Mouse (Mus musculus): Measurements from ENCODE around the gene Tbl1x. TPM values are rescaled to one million over a fixed set of nuclear protein-coding genes. Genes with fewer than 3 reads are reported as not detected.
A peak's percentile ranks its signal among the peaks of the same experiment; 100 is the strongest.

The Tbl1x gene
- 41.9 and 46.1 TPM in 2 replicates for polyA plus RNA-seq (2015; fragmentation: Nextera tagmentation; extraction: Ambion mirVana)

GRCm38 (mm10) chrX:77510371-77511300 lies at the start of gene Tbl1x:
TSS of gene Tbl1x (plus strand) at chrX:77511013.
- Histone ChIP-seq H3K27ac (ENCODE audit: low read length) (peak within 1 kb of the TSS; percentile 93), H3K9ac (ENCODE audit: low read depth, low read length) (peak within 1 kb of the TSS; percentile 84), H3K9me3 (replicated peaks; ENCODE audit: control insufficient read depth, low read length, poor library complexity, severe bottlenecking) (no peaks in the 10 kb centered on the region), H3K36me3 (ENCODE audit: control insufficient read depth, insufficient read depth, low read length) (no peaks in the 10 kb centered on the region), H3K4me3 (ENCODE audit: low read depth, low read length) (peak within 1 kb of the TSS; percentile 64), H3K4me2 (ENCODE audit: low read length) (peak within 1 kb of the TSS; percentile 67), H3K4me1 (ENCODE audit: control insufficient read depth, insufficient read depth, low read length) (peaks cover 4% of the 10 kb centered on the region), H3K27me3 (ENCODE audit: control insufficient read depth, insufficient read depth, low read depth, low read length) (no peaks in the 10 kb centered on the region)
- peak; percentile 66 for ATAC-seq
- WGBS: 11% methylated on average over 47 of the region's 76 CpGs

- Histone ChIP-seq H3K4me2 (ENCODE audit: low read length) (no peak overlapping the region), H3K36me3 (ENCODE audit: control insufficient read depth, insufficient read depth, low read length) (no peaks in the 10 kb centered on the region), H3K4me3 (ENCODE audit: low read depth, low read length) (no peak overlapping the region), H3K9ac (ENCODE audit: low read depth, low read length) (no peak overlapping the region), H3K9me3 (replicated peaks; ENCODE audit: control insufficient read depth, low read length, poor library complexity, severe bottlenecking) (no peaks in the 10 kb centered on the region), H3K27me3 (ENCODE audit: control insufficient read depth, insufficient read depth, low read depth, low read length) (no peaks in the 10 kb centered on the region), H3K27ac (ENCODE audit: low read length) (no peak overlapping the region), H3K4me1 (ENCODE audit: control insufficient read depth, insufficient read depth, low read length) (no peaks in the 10 kb centered on the region)
- 68% methylated on average over 1 of the region's 1 CpGs for WGBS
- no peak for ATAC-seq
Observed at GRCm38 (mm10) chrX:77469216-77469615, 41.6 kb upstream of the Tbl1x start.

DNA sequence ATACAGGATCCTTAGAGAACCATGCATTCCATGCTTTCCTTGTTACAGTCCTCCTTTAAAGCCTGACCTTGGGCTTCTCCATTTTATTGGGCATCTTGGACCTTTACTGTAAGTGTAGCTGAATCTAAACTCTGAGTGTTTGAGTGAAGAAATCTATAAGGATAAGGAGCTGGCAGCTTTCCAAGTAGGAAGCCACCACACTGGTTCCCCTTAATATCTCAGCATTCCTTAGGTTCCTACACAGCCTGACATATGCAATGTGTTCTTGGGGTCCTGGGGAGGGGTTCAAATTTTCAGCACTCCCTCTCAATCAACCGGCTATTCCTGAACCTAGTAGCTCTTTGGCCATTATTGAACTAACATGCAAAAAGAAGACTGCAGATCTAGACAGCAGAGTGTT lies 38.0 kb upstream of the Tbl1x start:
- Histone ChIP-seq H3K36me3 (ENCODE audit: control insufficient read depth, insufficient read depth, low read length) (no peaks in the 10 kb centered on the region), H3K4me1 (ENCODE audit: control insufficient read depth, insufficient read depth, low read length) (no peaks in the 10 kb centered on the region), H3K27ac (ENCODE audit: low read length) (no peak overlapping the region), H3K9me3 (replicated peaks; ENCODE audit: control insufficient read depth, low read length, poor library complexity, severe bottlenecking) (no peaks in the 10 kb centered on the region), H3K4me3 (ENCODE audit: low read depth, low read length) (no peak overlapping the region), H3K4me2 (ENCODE audit: low read length) (no peak overlapping the region), H3K9ac (ENCODE audit: low read depth, low read length) (no peak overlapping the region), H3K27me3 (ENCODE audit: control insufficient read depth, insufficient read depth, low read depth, low read length) (no peaks in the 10 kb centered on the region)
- 96% methylated on average over 1 of the region's 1 CpGs for WGBS
- ATAC-seq: no peak

GRCm38 (mm10) chrX:77473511-77473910 lies 37.3 kb upstream of the Tbl1x start:
- H3K36me3 ChIP-seq (ENCODE audit: control insufficient read depth, insufficient read depth, low read length): no peaks in the 10 kb centered on the region
- WGBS: 75% methylated on average over 1 of the region's 1 CpGs
- no peak for ATAC-seq
- H3K9ac ChIP-seq (ENCODE audit: low read depth, low read length): no peak overlapping the region
- no peak overlapping the region for H3K4me2 ChIP-seq (ENCODE audit: low read length)
- H3K9me3 ChIP-seq (replicated peaks; ENCODE audit: control insufficient read depth, low read length, poor library complexity, severe bottlenecking): no peaks in the 10 kb centered on the region
- no peak overlapping the region for H3K4me3 ChIP-seq (ENCODE audit: low read depth, low read length)
- no peaks in the 10 kb centered on the region for H3K4me1 ChIP-seq (ENCODE audit: control insufficient read depth, insufficient read depth, low read length)
- H3K27me3 ChIP-seq (ENCODE audit: control insufficient read depth, insufficient read depth, low read depth, low read length): no peaks in the 10 kb centered on the region
- no peak overlapping the region for H3K27ac ChIP-seq (ENCODE audit: low read length)

- no peaks in the 10 kb centered on the region for H3K36me3 ChIP-seq (ENCODE audit: control insufficient read depth, insufficient read depth, low read length)
- no peaks in the 10 kb centered on the region for H3K27me3 ChIP-seq (ENCODE audit: control insufficient read depth, insufficient read depth, low read depth, low read length)
- no peak overlapping the region for H3K4me3 ChIP-seq (ENCODE audit: low read depth, low read length)
- no peak for ATAC-seq
- H3K9me3 ChIP-seq (replicated peaks; ENCODE audit: control insufficient read depth, low read length, poor library complexity, severe bottlenecking): no peaks in the 10 kb centered on the region
- WGBS: 21% methylated on average over 1 of the region's 1 CpGs
- no peak overlapping the region for H3K27ac ChIP-seq (ENCODE audit: low read length)
- no peak overlapping the region for H3K4me2 ChIP-seq (ENCODE audit: low read length)
- no peaks in the 10 kb centered on the region for H3K4me1 ChIP-seq (ENCODE audit: control insufficient read depth, insufficient read depth, low read length)
- no peak overlapping the region for H3K9ac ChIP-seq (ENCODE audit: low read depth, low read length)
Observed at GRCm38 (mm10) chrX:77474551-77474950, 36.3 kb upstream of the Tbl1x start.

- Histone ChIP-seq H3K4me2 (ENCODE audit: low read length) (no peak overlapping the region), H3K36me3 (ENCODE audit: control insufficient read depth, insufficient read depth, low read length) (no peaks in the 10 kb centered on the region), H3K4me1 (ENCODE audit: control insufficient read depth, insufficient read depth, low read length) (no peaks in the 10 kb centered on the region), H3K4me3 (ENCODE audit: low read depth, low read length) (no peak overlapping the region), H3K9me3 (replicated peaks; ENCODE audit: control insufficient read depth, low read length, poor library complexity, severe bottlenecking) (no peaks in the 10 kb centered on the region), H3K27me3 (ENCODE audit: control insufficient read depth, insufficient read depth, low read depth, low read length) (no peaks in the 10 kb centered on the region), H3K9ac (ENCODE audit: low read depth, low read length) (no peak overlapping the region), H3K27ac (ENCODE audit: low read length) (no peak overlapping the region)
- 85% methylated on average over 2 of the region's 2 CpGs for WGBS
- no peak for ATAC-seq
Observed at GRCm38 (mm10) chrX:77477526-77477925, 33.3 kb upstream of the Tbl1x start.

DNA sequence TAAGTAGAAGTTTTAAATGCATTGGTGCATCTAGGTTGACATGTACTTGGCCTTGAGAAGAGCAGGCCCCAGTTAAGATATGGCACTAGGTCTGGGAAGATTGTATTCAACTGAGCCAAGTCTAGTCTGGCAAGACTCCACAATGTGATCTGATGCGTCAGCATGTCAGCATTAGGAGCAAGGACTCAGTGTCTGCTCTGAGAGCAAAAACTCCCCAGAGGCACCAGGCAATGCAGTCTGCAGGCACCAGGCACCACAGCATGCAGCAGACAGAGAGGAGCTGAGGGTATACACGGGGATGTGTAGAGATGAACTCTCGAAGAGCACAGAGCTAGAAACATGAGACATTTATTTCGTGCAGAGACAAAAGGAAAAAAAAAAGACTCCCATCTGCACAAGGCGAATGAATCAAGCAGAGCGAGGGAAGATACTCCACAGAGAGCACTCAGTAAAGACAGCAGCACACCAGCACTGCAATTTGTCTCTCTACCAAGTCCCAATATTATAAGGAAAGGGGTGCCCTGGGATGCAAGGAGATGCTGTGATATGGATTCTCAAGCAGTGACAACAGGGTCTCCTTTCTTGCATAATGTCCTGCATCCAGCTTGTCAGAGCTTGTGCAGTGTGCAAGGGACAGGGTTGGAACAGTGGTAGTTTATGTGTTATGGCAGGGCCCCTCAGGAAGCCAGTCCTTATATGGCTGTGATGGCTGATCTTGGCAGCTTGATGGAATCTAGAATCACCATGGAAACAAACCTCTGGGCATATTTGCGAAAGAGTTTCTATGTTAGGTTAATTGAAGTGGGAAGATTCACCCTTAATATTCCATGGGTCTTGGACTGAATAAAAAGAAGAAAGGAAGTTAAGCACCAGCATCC lies 22.7 kb upstream of the Tbl1x start:
- ATAC-seq: no peak; the same call in 1 of the 2 replicates
- Histone ChIP-seq H3K9ac (ENCODE audit: low read depth, low read length) (no peak overlapping the region), H3K27me3 (ENCODE audit: control insufficient read depth, insufficient read depth, low read depth, low read length) (no peaks in the 10 kb centered on the region), H3K4me3 (ENCODE audit: low read depth, low read length) (no peak overlapping the region), H3K36me3 (ENCODE audit: control insufficient read depth, insufficient read depth, low read length) (no peaks in the 10 kb centered on the region), H3K27ac (ENCODE audit: low read length) (peak overlapping the region; percentile 33; the same call in 1 of the 2 replicates), H3K9me3 (replicated peaks; ENCODE audit: control insufficient read depth, low read length, poor library complexity, severe bottlenecking) (no peaks in the 10 kb centered on the region), H3K4me2 (ENCODE audit: low read length) (no peak overlapping the region), H3K4me1 (ENCODE audit: control insufficient read depth, insufficient read depth, low read length) (no peaks in the 10 kb centered on the region)
- WGBS: 59% methylated on average over 7 of the region's 7 CpGs

DNA sequence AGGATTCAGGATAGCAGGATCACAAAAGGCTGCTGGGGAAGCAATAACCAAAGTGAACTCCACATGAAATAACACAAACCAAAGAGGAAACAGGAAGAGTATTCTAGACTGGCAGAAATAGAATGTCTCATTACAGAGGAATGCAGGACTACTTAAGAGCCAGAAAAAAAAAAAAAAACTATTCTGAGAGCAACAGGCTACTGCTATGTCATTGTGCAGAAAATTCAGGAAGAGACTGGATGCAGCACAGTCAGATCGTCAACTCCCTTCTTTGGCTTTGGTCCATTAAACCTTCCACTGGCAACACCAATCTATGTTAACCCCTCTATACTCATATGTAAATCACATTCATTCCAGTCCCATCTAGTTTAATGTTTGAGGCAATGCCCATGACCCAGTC lies 20.7 kb upstream of the Tbl1x start:
- Histone ChIP-seq H3K27me3 (ENCODE audit: control insufficient read depth, insufficient read depth, low read depth, low read length) (no peaks in the 10 kb centered on the region), H3K4me3 (ENCODE audit: low read depth, low read length) (no peak overlapping the region), H3K9me3 (replicated peaks; ENCODE audit: control insufficient read depth, low read length, poor library complexity, severe bottlenecking) (no peaks in the 10 kb centered on the region), H3K27ac (ENCODE audit: low read length) (no peak overlapping the region), H3K4me1 (ENCODE audit: control insufficient read depth, insufficient read depth, low read length) (no peaks in the 10 kb centered on the region), H3K9ac (ENCODE audit: low read depth, low read length) (no peak overlapping the region), H3K36me3 (ENCODE audit: control insufficient read depth, insufficient read depth, low read length) (no peaks in the 10 kb centered on the region), H3K4me2 (ENCODE audit: low read length) (no peak overlapping the region)
- ATAC-seq: no peak
- 60% methylated on average over 1 of the region's 1 CpGs for WGBS

Data from midbrain, embryonic 16.5 days (tissue).